Mouse (Mus musculus): ENCODE measurements around the gene Cnr1.

Cnr1 gene

DNA sequence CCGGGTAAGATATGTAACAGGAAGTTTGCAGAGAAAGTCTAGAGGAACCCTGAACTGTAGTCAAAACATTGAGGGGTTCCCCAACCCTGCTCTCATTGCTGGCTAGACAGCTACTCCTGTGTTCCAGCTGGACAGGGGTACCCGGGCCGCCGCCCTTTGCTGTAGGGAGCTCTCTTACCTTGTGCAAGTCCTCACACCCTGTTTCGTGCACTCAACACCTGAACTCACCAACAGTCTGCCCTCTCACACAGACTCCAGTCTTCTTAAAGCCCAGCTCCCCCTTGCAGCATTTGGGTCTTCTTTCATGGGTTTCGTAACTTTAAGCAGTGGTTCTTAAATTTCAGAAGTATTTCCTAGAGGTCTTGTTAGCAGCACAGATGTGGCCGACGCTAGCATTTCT, 7.0 kb downstream of the Cnr1 start:
- DNase-seq (ENCODE audit: low read depth, low spot score), result no peak

DNA sequence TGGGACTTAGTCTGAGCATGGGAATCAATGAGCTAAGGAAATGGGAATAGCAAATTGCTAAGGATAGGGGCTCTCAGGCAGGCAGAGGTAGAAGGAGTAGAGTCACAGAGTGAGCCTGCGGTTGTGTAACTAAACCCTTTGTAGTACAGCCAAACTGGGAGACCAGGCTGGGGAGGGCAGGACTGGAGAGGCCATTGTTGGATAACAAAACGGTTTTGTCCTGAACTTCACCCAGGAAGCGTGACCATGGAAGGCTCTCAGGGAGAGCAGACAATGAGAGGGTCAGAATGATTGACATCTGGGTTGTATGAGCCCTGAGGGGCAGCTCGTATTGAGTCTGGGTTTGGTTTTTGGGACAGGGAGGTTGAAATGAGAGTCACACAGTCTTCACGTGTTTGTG, 17.2 kb downstream of the Cnr1 start:
- no peak for DNase-seq (ENCODE audit: low read depth, low spot score)

GRCm38 (mm10) chr4:33943936-33944335, 19.5 kb downstream of the Cnr1 start:
- no peak for DNase-seq (ENCODE audit: low read depth, low spot score)

- no peak for DNase-seq (ENCODE audit: low read depth, low spot score)
Observed at GRCm38 (mm10) chr4:33945742-33946141, 21.3 kb downstream of the Cnr1 start.

GRCm38 (mm10) chr4:33947584-33947983, 23.2 kb downstream of the Cnr1 start:
- no peak for DNase-seq (ENCODE audit: low read depth, low spot score)

- no peak for DNase-seq (ENCODE audit: low read depth, low spot score)
Observed at GRCm38 (mm10) chr4:33957398-33957797, 33.0 kb downstream of the Cnr1 start.

DNA sequence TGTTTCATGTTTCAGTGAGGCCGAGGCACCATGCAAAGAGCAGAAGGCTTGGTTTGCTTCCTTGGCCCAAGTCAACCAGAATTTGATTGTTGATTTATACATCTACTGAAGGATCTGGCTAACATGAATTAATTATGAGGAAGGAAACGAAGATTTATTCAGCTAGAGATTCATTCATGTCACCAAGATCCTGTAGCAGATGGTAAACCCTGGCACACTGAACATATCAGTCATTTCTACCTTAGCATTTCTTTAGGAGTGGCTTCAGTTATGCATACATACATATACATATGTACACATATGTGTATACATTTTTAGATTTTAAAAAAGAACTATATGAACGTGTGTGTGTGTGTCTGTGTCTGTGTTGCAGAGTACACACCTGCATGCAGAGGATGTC, 34.1 kb downstream of the Cnr1 start:
- no peak for DNase-seq (ENCODE audit: low read depth, low spot score)

DNA sequence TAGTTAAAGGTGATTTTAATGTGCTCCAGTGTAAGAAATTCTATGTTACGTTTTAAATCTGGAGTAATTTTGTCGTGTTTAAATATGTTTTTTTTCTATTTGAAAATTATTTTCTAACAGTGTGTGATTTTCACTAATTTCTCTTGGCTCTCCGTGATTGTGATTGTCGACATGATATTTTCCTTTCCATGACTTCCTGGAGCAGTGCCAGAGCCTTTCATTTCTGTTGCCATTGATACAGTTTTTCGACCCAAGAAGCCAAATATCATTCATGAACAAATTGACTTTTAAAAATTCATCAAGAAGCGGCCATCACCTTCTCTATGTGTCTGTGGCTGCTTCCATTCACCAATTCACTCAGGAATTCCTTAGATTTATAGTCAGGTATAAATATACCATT, 35.4 kb downstream of the Cnr1 start:
- no peak for DNase-seq (ENCODE audit: low read depth, low spot score)

DNA sequence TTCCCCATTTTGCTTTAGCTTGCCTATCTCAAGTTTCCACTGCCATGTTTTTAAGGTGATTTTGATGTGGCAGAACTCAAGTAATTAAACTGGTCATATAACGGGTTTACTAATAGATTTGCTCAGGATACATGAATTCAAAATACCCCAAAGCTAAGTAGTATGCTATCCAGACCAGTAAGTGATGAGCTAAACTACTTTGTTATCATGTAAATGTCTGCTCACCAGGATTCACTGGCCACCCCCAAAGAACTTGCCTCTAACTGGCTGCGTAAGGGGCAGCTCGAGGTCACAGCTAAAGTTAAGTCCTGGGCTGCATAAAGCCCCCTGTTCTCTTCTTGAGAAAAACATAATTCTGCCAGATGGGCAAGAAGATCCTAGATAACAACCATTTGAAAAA, 46.3 kb downstream of the Cnr1 start:
- no peak for DNase-seq (ENCODE audit: low read depth, low spot score)

GRCm38 (mm10) chr4:33988466-33989089, 64.2 kb downstream of the Cnr1 start:
- DNase-seq (ENCODE audit: low read depth, low spot score), result no peak

DNA sequence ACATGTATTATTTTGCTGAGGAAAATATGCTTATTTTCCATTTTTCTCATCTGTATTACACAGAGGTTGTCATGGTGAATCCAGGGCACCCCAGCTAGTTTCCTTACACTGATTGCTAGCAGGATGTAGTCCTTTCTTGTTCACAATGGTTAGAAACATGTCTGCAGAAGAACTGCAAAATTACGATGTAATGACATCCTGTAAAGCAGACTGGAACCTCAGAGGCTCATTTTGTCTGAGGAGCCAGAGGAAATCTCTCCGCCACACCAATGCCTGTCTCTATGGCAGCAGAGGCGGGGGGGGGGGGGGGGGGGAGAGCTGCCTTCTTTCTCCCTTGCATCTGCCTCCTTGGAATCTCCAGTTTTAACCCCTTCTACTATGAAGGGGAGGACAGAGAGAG, 68.3 kb downstream of the Cnr1 start:
- DNase-seq (ENCODE audit: low read depth, low spot score), result no peak

GRCm38 (mm10) chr4:33996382-33996781, 72.0 kb downstream of the Cnr1 start:
- DNase-seq (ENCODE audit: low read depth, low spot score), result no peak
